Mouse (Mus musculus): ENCODE data around the gene Xrcc1. TPM values are rescaled to one million over a fixed set of nuclear protein-coding genes. Genes with fewer than 3 reads are reported as not detected.
A peak's percentile ranks its signal among the peaks of the same experiment; 100 is the strongest.
"Not testable (repeated sequence)": the region's sequence is repeated elsewhere in the genome, so short reads cannot be mapped to it uniquely, and the experiment has no call there.

Gene Xrcc1
- polyA plus RNA-seq, 1 experiment from 2014 or later, result 174 TPM

GRCm38 (mm10) chr7:24516319-24516718 lies 29.8 kb upstream of the Xrcc1 start:
- 65% methylated on average over 8 of the region's 8 CpGs for WGBS
- DNase-seq (ENCODE audit: extremely low spot score, low spot score); H3K4me1 ChIP-seq; H3K27ac ChIP-seq; H3K9me3 ChIP-seq; H3K4me3 ChIP-seq; H3K27me3 ChIP-seq (ENCODE audit: poor library complexity, severe bottlenecking): not testable (repeated sequence)
- peaks cover 77% of the 10 kb centered on the region for H3K36me3 ChIP-seq (replicated peaks)

GRCm38 (mm10) chr7:24517077-24517476 lies 29.0 kb upstream of the Xrcc1 start:
- WGBS, result 31% methylated on average over 5 of the region's 5 CpGs
- peaks cover 69% of the 10 kb centered on the region for H3K36me3 ChIP-seq (replicated peaks)
- no peaks in the 10 kb centered on the region for H3K27me3 ChIP-seq (ENCODE audit: poor library complexity, severe bottlenecking)
- DNase-seq (ENCODE audit: extremely low spot score, low spot score), result no peak
- H3K27ac ChIP-seq, result no peak overlapping the region
- no peaks in the 10 kb centered on the region for H3K9me3 ChIP-seq
- no peak overlapping the region for H3K4me3 ChIP-seq
- H3K4me1 ChIP-seq, result 0 out of 2 replicates have a peak, but pooled peaks cover 4% of the 10 kb centered on the region

- DNase-seq (ENCODE audit: extremely low spot score, low spot score), result no peak
- peaks cover 64% of the 10 kb centered on the region for H3K36me3 ChIP-seq (replicated peaks)
- H3K9me3 ChIP-seq, result no peaks in the 10 kb centered on the region
- H3K27ac ChIP-seq, result no peak overlapping the region
- 60% methylated on average over 6 of the region's 6 CpGs for WGBS
- no peak overlapping the region for H3K4me3 ChIP-seq
- H3K4me1 ChIP-seq, result 0 out of 2 replicates have a peak, but pooled peaks cover 4% of the 10 kb centered on the region
- no peaks in the 10 kb centered on the region for H3K27me3 ChIP-seq (ENCODE audit: poor library complexity, severe bottlenecking)
Measured at GRCm38 (mm10) chr7:24517654-24518053, 28.4 kb upstream of the Xrcc1 start.

GRCm38 (mm10) chr7:24519130-24519529 lies 27.0 kb upstream of the Xrcc1 start:
- no peaks in the 10 kb centered on the region for H3K9me3 ChIP-seq
- H3K36me3 ChIP-seq (replicated peaks), result peaks cover 49% of the 10 kb centered on the region
- H3K27me3 ChIP-seq (ENCODE audit: poor library complexity, severe bottlenecking), result no peaks in the 10 kb centered on the region
- DNase-seq (ENCODE audit: extremely low spot score, low spot score), result no peak
- H3K27ac ChIP-seq, result no peak overlapping the region
- H3K4me1 ChIP-seq, result 0 out of 2 replicates have a peak, but pooled peaks cover 4% of the 10 kb centered on the region
- 27% methylated on average over 3 of the region's 3 CpGs for WGBS
- H3K4me3 ChIP-seq, result no peak overlapping the region

- peaks cover 40% of the 10 kb centered on the region for H3K36me3 ChIP-seq (replicated peaks)
- H3K4me3 ChIP-seq; H3K9me3 ChIP-seq; H3K4me1 ChIP-seq; H3K27ac ChIP-seq; DNase-seq (ENCODE audit: extremely low spot score, low spot score); H3K27me3 ChIP-seq (ENCODE audit: poor library complexity, severe bottlenecking): not testable (repeated sequence)
- WGBS, result 91% methylated on average over 10 of the region's 10 CpGs
Measured at GRCm38 (mm10) chr7:24520054-24520453, 26.0 kb upstream of the Xrcc1 start.

GRCm38 (mm10) chr7:24522805-24523204 lies 23.3 kb upstream of the Xrcc1 start:
- H3K4me1 ChIP-seq, result no peaks in the 10 kb centered on the region
- no peaks in the 10 kb centered on the region; the same call in 1 of the 2 replicates for H3K9me3 ChIP-seq
- no peak for DNase-seq (ENCODE audit: extremely low spot score, low spot score)
- H3K36me3 ChIP-seq (replicated peaks), result peaks cover 14% of the 10 kb centered on the region
- WGBS, result 71% methylated on average over 5 of the region's 5 CpGs
- H3K4me3 ChIP-seq, result no peak overlapping the region
- H3K27me3 ChIP-seq (ENCODE audit: poor library complexity, severe bottlenecking), result no peaks in the 10 kb centered on the region
- no peak overlapping the region for H3K27ac ChIP-seq

- Histone ChIP-seq H3K27ac (no peak overlapping the region), H3K36me3 (replicated peaks) (peaks cover 5% of the 10 kb centered on the region), H3K9me3 (no peaks in the 10 kb centered on the region; the same call in 1 of the 2 replicates), H3K4me1 (no peaks in the 10 kb centered on the region), H3K27me3 (ENCODE audit: poor library complexity, severe bottlenecking) (no peaks in the 10 kb centered on the region), H3K4me3 (no peak overlapping the region)
- no peak for DNase-seq (ENCODE audit: extremely low spot score, low spot score)
- WGBS, result 89% methylated on average over 6 of the region's 6 CpGs
Measured at GRCm38 (mm10) chr7:24523723-24524122, 22.4 kb upstream of the Xrcc1 start.

- Histone ChIP-seq H3K4me1 (peaks cover 9% of the 10 kb centered on the region), H3K27ac (no peak overlapping the region), H3K36me3 (replicated peaks) (no peaks in the 10 kb centered on the region), H3K27me3 (ENCODE audit: poor library complexity, severe bottlenecking) (no peaks in the 10 kb centered on the region), H3K4me3 (no peak overlapping the region), H3K9me3 (no peaks in the 10 kb centered on the region; the same call in 1 of the 2 replicates)
- 84% methylated on average over 6 of the region's 6 CpGs for WGBS
- DNase-seq (ENCODE audit: extremely low spot score, low spot score), result no peak
Measured at GRCm38 (mm10) chr7:24524978-24525377, 21.1 kb upstream of the Xrcc1 start.

GRCm38 (mm10) chr7:24525686-24526420 lies 20.2 kb upstream of the Xrcc1 start:
- no peaks in the 10 kb centered on the region for H3K36me3 ChIP-seq (replicated peaks)
- H3K4me1 ChIP-seq, result peaks cover 11% of the 10 kb centered on the region
- H3K27ac ChIP-seq, result no peak overlapping the region
- DNase-seq (ENCODE audit: extremely low spot score, low spot score), result no peak
- 91% methylated on average over 12 of the region's 12 CpGs for WGBS
- H3K4me3 ChIP-seq, result no peak overlapping the region
- no peaks in the 10 kb centered on the region; the same call in 1 of the 2 replicates for H3K9me3 ChIP-seq
- H3K27me3 ChIP-seq (ENCODE audit: poor library complexity, severe bottlenecking), result no peaks in the 10 kb centered on the region

- no peak for DNase-seq (ENCODE audit: extremely low spot score, low spot score)
- no peak overlapping the region for H3K27ac ChIP-seq
- H3K4me1 ChIP-seq, result peaks cover 36% of the 10 kb centered on the region
- H3K4me3 ChIP-seq, result no peak overlapping the region
- peaks cover 22% of the 10 kb centered on the region for H3K27me3 ChIP-seq (ENCODE audit: poor library complexity, severe bottlenecking)
- H3K9me3 ChIP-seq, result no peaks in the 10 kb centered on the region; the same call in 1 of the 2 replicates
- H3K36me3 ChIP-seq (replicated peaks), result peaks cover 10% of the 10 kb centered on the region
- 93% methylated on average over 11 of the region's 11 CpGs for WGBS
Measured at GRCm38 (mm10) chr7:24528861-24529260, 17.2 kb upstream of the Xrcc1 start.

GRCm38 (mm10) chr7:24529580-24529979 lies 16.5 kb upstream of the Xrcc1 start:
- peak overlapping the region; percentile 89 for H3K27ac ChIP-seq
- WGBS, result 65% methylated on average over 11 of the region's 11 CpGs

GRCm38 (mm10) chr7:24530062-24530931 lies 15.8 kb upstream of the Xrcc1 start, which contains the start of gene Irgq:
TSS of gene Irgq (plus strand) at chr7:24530689.
- H3K27ac ChIP-seq, result peak within 1 kb of the TSS; percentile 89
- peak; percentile 97 for DNase-seq (ENCODE audit: extremely low spot score, low spot score)
- WGBS, result 1% methylated on average over 44 of the region's 44 CpGs

More at GRCm38 (mm10) chr7:24529580-24529979, 16.5 kb upstream of the Xrcc1 start:
- H3K36me3 ChIP-seq (replicated peaks), result peaks cover 18% of the 10 kb centered on the region
- peak overlapping the region; percentile 62 for H3K4me3 ChIP-seq
- no peaks in the 10 kb centered on the region; the same call in 1 of the 2 replicates for H3K9me3 ChIP-seq
- no peak for DNase-seq (ENCODE audit: extremely low spot score, low spot score)
- peaks cover 42% of the 10 kb centered on the region for H3K4me1 ChIP-seq
- peaks cover 29% of the 10 kb centered on the region for H3K27me3 ChIP-seq (ENCODE audit: poor library complexity, severe bottlenecking)

More at GRCm38 (mm10) chr7:24530062-24530931, 15.8 kb upstream of the Xrcc1 start, which contains the start of gene Irgq:
- Histone ChIP-seq H3K36me3 (replicated peaks) (peaks cover 24% of the 10 kb centered on the region), H3K9me3 (no peaks in the 10 kb centered on the region; the same call in 1 of the 2 replicates), H3K27me3 (ENCODE audit: poor library complexity, severe bottlenecking) (peaks cover 36% of the 10 kb centered on the region), H3K4me1 (peaks cover 42% of the 10 kb centered on the region), H3K4me3 (peak within 1 kb of the TSS; percentile 62)
